Mouse (Mus musculus) small intestine, adult 2 months (tissue): ENCODE results near the gene Ube2h.

ENCODE experiments used
- CTCF ChIP-seq: fragments of 200-500 bp; IDR thresholded peaks from 2 replicates; pipeline ENCODE4 v1.5.1; 2012; ENCODE audit warnings: low read depth, mild to moderate bottlenecking, control low read depth, inconsistent platforms, low read length, moderate library complexity, mixed read lengths; ENCODE audit not compliant: insufficient replicate concordance, insufficient read length; ENCODE audit errors: extremely low read depth
- POLR2A ChIP-seq: fragments of 200-500 bp; IDR thresholded peaks from 2 replicates; pipeline ENCODE4 v1.6.1; 2012; ENCODE audit warnings: low read depth, mild to moderate bottlenecking, control low read depth, inconsistent platforms, low read length, moderate library complexity

- TF ChIP-seq POLR2A, result no peak
- TF ChIP-seq CTCF, result no peak
Measured at GRCm38 (mm10) chr6:30275159-30275847, 29.0 kb downstream of the Ube2h start.
